In genomic region chr13:111977769-111978674, GRCm38 (mm10) we compare ENCODE assay signal across 9 mouse cellular contexts.
A peak's percentile ranks its signal among the peaks of the same experiment; 100 is the strongest.
DNase-seq lines count a peak whose midpoint lies in the region; ATAC-seq and TF ChIP-seq lines count a peak whose summit lies in the region.
"Had no signal": no experiment of that assay in that cellular context is flagged by ENCODE, and none has a peak within 500 bp of the region (broad histone marks: within the 10 kb centered on the region; RNA-seq: fewer than 3 reads in every experiment).

No protein-coding gene starts in this region.

- 32% methylated on average over 31 of the region's 31 CpGs for WGBS in cerebellum, adult 2 months
- 64% methylated on average over 31 of the region's 31 CpGs for WGBS in lung, embryonic 16.5 days

- 0 out of 2 replicates have a peak overlapping the region, but pooled peaks have one; percentile 19 for H3K4me2 ChIP-seq in lung, embryonic 16.5 days (ENCODE audit: low read depth, low read length)

- no peaks in the 10 kb centered on the region for H3K9me3 ChIP-seq in lung, embryonic 16.5 days (ENCODE audit: control insufficient read depth, low read length)
- H3K9me3 ChIP-seq: limb, embryonic 13.5 days had no signal

- peak overlapping the region; percentile 9 for H3K4me3 ChIP-seq in cerebellum, adult 2 months (replicated peaks; ENCODE audit: insufficient read depth, low read depth, low read length)
- H3K4me3 ChIP-seq in lung, embryonic 16.5 days (ENCODE audit: low read length), result no peak overlapping the region
- H3K4me3 ChIP-seq: limb, embryonic 13.5 days had no signal

- no peak for DNase-seq in cerebellum, adult 2 months
- no peak for DNase-seq in cerebellum, adult 18-20 months
- DNase-seq in lung, adult 18-20 months, result no peak
- DNase-seq in lung, postnatal 4 days, result peak; percentile 52 to 68
- DNase-seq in thymus, postnatal 36 days, result peak; percentile 73 to 86
- no peak for DNase-seq in frontal cortex, postnatal 36 days (ENCODE audit: low spot score in 2 of 2)
- no peak for DNase-seq in right cerebral cortex, adult 18-20 months

- peak; percentile 53; the same call in 1 of the 2 replicates for ATAC-seq in lung, embryonic 16.5 days (ENCODE audit: low read depth)

- no peaks in the 10 kb centered on the region for H3K27me3 ChIP-seq in cerebellum, adult 2 months (ENCODE audit: control insufficient read depth, insufficient read depth, low read length)
- H3K27me3 ChIP-seq in lung, embryonic 16.5 days (ENCODE audit: control insufficient read depth, insufficient read depth, low read depth, low read length), result no peaks in the 10 kb centered on the region
- H3K27me3 ChIP-seq: limb, embryonic 13.5 days had no signal

- no peak for TF ChIP-seq POLR2A in cerebellum, adult 2 months (IDR thresholded peaks at IDR 0.05; ENCODE audit: borderline replicate concordance, insufficient read depth, low read length)

- 0 out of 2 replicates have a peak, but pooled peaks cover 2% of the 10 kb centered on the region for H3K36me3 ChIP-seq in lung, embryonic 16.5 days (ENCODE audit: control insufficient read depth, insufficient read depth, low read length)
- H3K36me3 ChIP-seq: limb, embryonic 13.5 days had no signal

- no peak for TF ChIP-seq CTCF in cerebellum, adult 2 months (IDR thresholded peaks at IDR 0.05; ENCODE audit: borderline replicate concordance, insufficient read depth, low read depth, low read length)

- no peak overlapping the region for H3K27ac ChIP-seq in cerebellum, adult 2 months (ENCODE audit: insufficient read depth, low read length)
- 0 out of 2 replicates have a peak overlapping the region, but pooled peaks have one; percentile 28 for H3K27ac ChIP-seq in lung, embryonic 16.5 days (ENCODE audit: low read length)
- H3K27ac ChIP-seq: limb, embryonic 13.5 days had no signal

- peak overlapping the region; percentile 52 for H3K9ac ChIP-seq in lung, embryonic 16.5 days (ENCODE audit: low read length)
- H3K9ac ChIP-seq: limb, embryonic 13.5 days had no signal

- H3K4me1 ChIP-seq in cerebellum, adult 2 months (ENCODE audit: control insufficient read depth, insufficient read depth, low read length), result peaks cover 10% of the 10 kb centered on the region
- peaks cover 28% of the 10 kb centered on the region for H3K4me1 ChIP-seq in lung, embryonic 16.5 days (replicated peaks; ENCODE audit: control insufficient read depth, insufficient read depth, low read length)

Comparison
In these comparisons a context has a peak if more than half of its experiments do, and no peak if none do; other contexts are left out.
1. DNase-seq: peak in lung, postnatal 4 days (2 of 2) and thymus, postnatal 36 days (2 of 2); none in cerebellum, adult 2 months (0 of 2), cerebellum, adult 18-20 months (0 of 2), lung, adult 18-20 months (0 of 2), frontal cortex, postnatal 36 days (0 of 2) and right cerebral cortex, adult 18-20 months (single experiment).